Mouse (Mus musculus) intestine, embryonic 14.5 days (tissue): ENCODE measurements at regions not wholly inside any gene's neighbourhood (a gene's known extent, or its start where the extent isn't known, plus 50 kb on each side); places are given as distances from the start of the nearest gene placed in this dataset.
A peak's percentile ranks its signal among the peaks of the same experiment; 100 is the strongest.
"Not testable (repeated sequence)": the region's sequence is repeated elsewhere in the genome, so short reads cannot be mapped to it uniquely, and the experiment has no call there.

Source experiments
- ATAC-seq: fragments of 200-750 bp; cut with Nextera tagmentation; replicated peaks from 2 replicates; pipeline ENCODE4 v1.8.0; 2017; ENCODE audit warnings: low read depth, moderate number of reproducible peaks, moderate TSS enrichment, moderate library complexity; ENCODE audit not compliant: low FRiP score, low TSS enrichment
- DNase-seq: peaks from one replicate; pipeline ENCODE4 v3.0.0-alpha.2; 2018; ENCODE audit warnings: low spot score
- H3K27ac ChIP-seq: fragments of 300-500 bp; sonication (generic); 2 replicates; pipeline ENCODE4 v1.5.1; 2014; ENCODE audit warnings: low read depth, mild to moderate bottlenecking, control low read depth
- H3K27me3 ChIP-seq: fragments of 300-500 bp; sonication (generic); replicated peaks from 2 replicates; pipeline ENCODE4 v1.6.1; 2014; ENCODE audit warnings: low read length, control low read depth; ENCODE audit not compliant: control insufficient read depth, insufficient read depth
- H3K36me3 ChIP-seq: fragments of 300-500 bp; sonication (generic); 2 replicates; pipeline ENCODE4 v1.6.1; 2014; ENCODE audit warnings: low read length, control low read depth; ENCODE audit not compliant: control insufficient read depth, insufficient read depth
- H3K4me1 ChIP-seq: fragments of 300-500 bp; sonication (generic); replicated peaks from 2 replicates; pipeline ENCODE4 v1.6.1; 2014; ENCODE audit warnings: low read length, control low read depth, mixed read lengths; ENCODE audit not compliant: control insufficient read depth, insufficient read depth
- H3K4me2 ChIP-seq: fragments of 300-500 bp; sonication (generic); 2 replicates; pipeline ENCODE4 v1.6.1; 2014; ENCODE audit warnings: low read length
- H3K4me3 ChIP-seq: fragments of 300-500 bp; sonication (generic); 2 replicates; pipeline ENCODE4 v1.5.1; 2014; ENCODE audit warnings: low read depth, low read length, control low read depth, mixed read lengths
- H3K9ac ChIP-seq: fragments of 300-500 bp; sonication (generic); 2 replicates; pipeline ENCODE4 v1.6.1; 2014; ENCODE audit warnings: mild to moderate bottlenecking, low read length
- H3K9me3 ChIP-seq: fragments of 300-500 bp; sonication (generic); 2 replicates; pipeline ENCODE4 v1.6.1; 2016; ENCODE audit warnings: low read length, control low read depth; ENCODE audit not compliant: control insufficient read depth
- WGBS: fragments of 180-500 bp; shearing (Covaris S2); extraction: QIAGEN DNeasy Blood & Tissue Kit; methylation state at CpG from one replicate; pipeline ENCODE4 v1.1.7; 2014; 5-methylcytosine and 5-hydroxymethylcytosine counted together

DNA sequence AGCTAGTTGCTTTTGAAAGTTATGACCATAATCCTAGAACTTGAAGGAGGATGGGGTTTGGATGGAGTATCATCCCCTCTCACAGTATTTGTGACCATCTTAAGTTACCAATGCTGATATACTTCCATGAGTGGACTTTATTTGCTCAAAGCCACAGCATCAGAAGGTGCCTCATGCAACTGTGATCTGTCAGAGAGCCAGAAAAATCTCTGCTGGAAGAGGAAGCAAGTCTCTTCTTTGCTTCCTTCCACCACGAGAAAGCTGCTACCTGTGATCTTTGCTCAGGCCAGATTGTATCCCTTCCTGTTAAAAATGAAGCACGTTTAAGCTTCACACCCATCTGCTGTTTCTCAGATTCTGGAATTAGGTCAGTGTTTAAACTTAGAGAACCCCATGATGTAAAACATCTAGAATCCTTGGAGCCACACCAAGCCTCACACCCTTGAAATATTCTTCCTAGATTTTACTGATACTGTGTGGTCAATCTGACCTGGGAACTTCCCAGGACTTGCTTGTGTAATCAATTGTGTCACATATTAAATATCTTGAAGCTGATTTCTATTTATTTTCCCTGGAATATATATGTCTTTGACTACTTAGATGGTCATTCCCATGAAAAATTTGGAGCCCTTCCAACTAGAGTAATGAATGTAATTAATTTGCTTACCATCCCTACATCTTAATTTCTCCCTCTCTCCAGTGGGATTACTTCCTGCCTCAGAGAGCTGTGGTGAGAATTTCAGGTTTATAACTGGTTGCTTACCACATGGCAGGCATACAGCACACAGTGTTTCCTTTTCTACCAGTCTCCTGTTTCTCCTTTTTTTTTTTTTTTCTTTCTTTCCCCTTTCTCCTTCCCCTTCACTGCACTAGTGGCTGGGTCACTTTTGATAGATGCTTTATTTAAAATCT is 56.5 kb upstream of the Tmem229a start:
- Histone ChIP-seq H3K9me3 (no peaks in the 10 kb centered on the region), H3K4me1 (peaks cover 3% of the 10 kb centered on the region; the same call in 1 of the 2 replicates), H3K27ac (peak overlapping the region; percentile 33; the same call in 1 of the 2 replicates), H3K27me3 (no peaks in the 10 kb centered on the region), H3K4me3 (no peak overlapping the region), H3K9ac (no peak overlapping the region), H3K4me2 (no peak overlapping the region), H3K36me3 (no peaks in the 10 kb centered on the region)
- 41% methylated on average over 2 of the region's 2 CpGs for WGBS
- 0 out of 2 replicates have a peak, but pooled peaks have one; percentile 19 for ATAC-seq
- no peak for DNase-seq

DNA sequence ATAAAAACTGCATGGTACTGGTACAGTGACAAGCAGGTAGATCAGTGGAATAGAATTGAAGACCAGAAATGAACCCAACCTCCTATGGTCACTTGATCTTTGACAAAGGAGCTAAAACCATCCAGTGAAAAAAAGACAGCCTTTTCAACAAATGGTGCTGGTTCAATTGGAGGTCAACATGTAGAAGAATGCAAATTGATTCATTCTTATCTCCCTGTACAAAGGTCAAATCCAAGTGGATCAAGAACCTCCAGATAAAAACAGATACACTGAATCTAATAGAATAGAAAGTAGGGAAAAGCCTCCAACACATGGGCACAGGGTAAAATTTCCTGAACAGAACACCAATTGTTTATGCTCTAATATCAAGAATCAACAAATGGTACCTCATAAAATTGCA is 52.8 kb upstream of the Tmem229a start:
- not testable (repeated sequence) for ATAC-seq, H3K4me2 ChIP-seq

More for the DNA sequence above, 52.8 kb upstream of the Tmem229a start:
- H3K4me1 ChIP-seq, DNase-seq, H3K27ac ChIP-seq, H3K4me3 ChIP-seq, H3K9me3 ChIP-seq, H3K27me3 ChIP-seq, H3K9ac ChIP-seq, H3K36me3 ChIP-seq: not testable (repeated sequence)
